Mouse (Mus musculus) layer of hippocampus, adult 2 months (tissue): ENCODE data around the gene Arih2. TPM values are rescaled to one million over a fixed set of nuclear protein-coding genes. Genes with fewer than 3 reads are reported as not detected.

Source experiments
- DNase-seq, 2 experiments: peaks; one replicate each; pipeline ENCODE4 v3.0.0; 2022; ENCODE audit warnings: low spot score in 2 of 2
- H3K27ac ChIP-seq: fragments of 200-600 bp; 2 replicates; pipeline ENCODE4 v1.8.1; 2022
- H3K4me3 ChIP-seq: fragments of 200-600 bp; 2 replicates; pipeline ENCODE4 v1.8.1; 2022; ENCODE audit warnings: mild to moderate bottlenecking
- CTCF ChIP-seq: fragments of 200-600 bp; conservative IDR thresholded peaks from 2 replicates; pipeline ENCODE4 v1.8.1; 2022; ENCODE audit warnings: antibody characterized with exemption, mild to moderate bottlenecking, moderate library complexity
- total RNA-seq, 2 experiments: library from RNA; stranded (reverse); gene quantifications; 2 replicates each; pipeline ENCODE4 v1.2.3; 2021

Arih2 gene
- total RNA-seq, 2 experiments from 2014 or later: 50.2 to 57.3 TPM

DNA sequence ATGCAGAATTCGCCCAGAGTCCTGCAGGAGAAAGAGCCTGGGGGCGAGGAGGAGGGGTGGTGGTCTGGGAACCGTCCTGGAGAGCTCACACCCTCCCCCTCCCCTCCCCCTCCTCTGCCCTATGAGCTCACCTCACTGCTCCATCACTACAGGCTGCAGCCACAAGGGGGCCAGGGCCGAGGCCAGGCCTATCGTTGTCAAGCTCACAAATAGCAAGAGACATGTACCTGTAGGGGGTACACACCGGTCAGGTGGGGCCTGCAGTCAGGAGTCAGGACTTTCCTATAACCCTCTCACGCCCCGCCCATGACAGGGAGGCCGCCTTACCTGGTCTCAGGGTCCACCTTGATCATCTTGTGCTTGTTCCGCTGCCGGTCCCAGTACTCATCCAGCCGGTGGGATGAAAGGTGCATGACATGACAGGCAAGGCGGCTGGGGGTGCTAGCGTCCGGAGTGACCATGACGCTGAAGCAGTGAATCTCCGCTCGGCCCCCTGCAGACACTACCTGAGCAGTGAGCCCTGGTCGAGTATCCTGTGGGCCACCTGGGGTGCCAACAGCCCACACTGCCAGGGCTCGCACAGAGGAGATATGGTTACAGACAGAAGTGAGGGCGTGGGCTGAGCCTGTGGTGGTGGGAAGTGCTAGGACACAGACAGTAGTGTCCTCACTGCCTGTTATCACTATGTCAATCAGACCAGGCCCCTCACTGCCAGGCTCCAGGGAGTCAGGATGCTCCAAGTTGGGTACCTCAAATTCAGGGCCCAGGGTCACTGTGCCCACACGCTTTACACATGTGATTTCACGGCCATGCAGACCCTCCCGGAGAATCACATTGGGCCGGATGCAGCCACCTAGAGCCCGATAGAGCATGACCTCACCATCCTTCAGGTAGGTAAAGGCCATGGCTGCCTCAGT is 75.2 kb downstream of the Arih2 start:
- DNase-seq: no peak
- Histone ChIP-seq H3K4me3 (no peak overlapping the region), H3K27ac (peak overlapping the region; percentile 23; the same call in 1 of the 2 replicates)
- peak; percentile 68 for TF ChIP-seq CTCF

DNA sequence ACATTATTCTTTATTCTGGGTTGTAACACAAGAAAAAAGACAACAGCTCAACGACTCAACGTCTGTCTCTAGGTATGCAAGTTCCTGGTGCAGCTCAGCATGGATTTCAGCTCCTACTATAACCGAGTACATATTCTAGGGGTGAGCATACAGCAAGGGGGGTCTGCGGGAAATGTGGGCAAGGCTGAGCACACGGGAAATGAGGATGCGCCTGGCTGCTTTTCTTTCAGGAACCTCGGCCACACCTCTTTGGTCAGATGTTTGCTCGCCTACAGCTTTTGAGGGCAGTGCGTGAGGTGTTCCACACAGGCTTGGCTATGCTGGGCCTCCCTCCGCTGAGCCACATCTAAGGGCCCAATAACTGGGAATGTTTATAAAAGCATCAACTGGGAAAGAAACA is 76.9 kb downstream of the Arih2 start:
- Histone ChIP-seq H3K4me3 (no peak overlapping the region), H3K27ac (no peak overlapping the region)
- no peak for DNase-seq
- no peak for TF ChIP-seq CTCF

DNA sequence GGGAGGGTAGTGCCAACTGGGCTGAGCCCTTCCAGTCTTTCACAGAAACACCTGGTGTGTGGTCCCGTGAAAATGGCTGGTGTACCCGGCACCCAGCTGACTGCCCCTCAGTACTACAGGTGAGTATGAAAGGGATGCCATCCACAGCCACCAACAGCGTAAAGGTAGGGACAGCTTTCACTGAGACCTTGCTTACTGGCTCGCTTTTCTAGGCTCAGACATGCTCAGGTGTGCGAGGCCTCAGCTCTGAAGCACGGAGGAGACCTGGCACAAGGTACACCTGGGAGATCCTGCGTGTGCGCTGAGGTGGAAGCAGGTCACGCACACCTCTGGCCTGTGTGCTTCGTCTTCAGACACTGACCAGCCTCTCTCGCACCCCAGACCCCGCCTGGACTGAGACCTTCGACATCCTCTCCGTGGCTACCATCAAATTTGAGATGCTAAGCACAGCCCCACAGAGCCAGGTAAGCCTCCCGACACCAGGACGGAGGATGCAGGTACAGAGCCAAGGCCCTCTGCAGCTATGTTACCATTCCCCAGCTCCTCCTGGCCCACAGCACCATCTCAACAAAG is 77.7 kb downstream of the Arih2 start:
- Histone ChIP-seq H3K4me3 (no peak overlapping the region), H3K27ac (no peak overlapping the region)
- no peak for TF ChIP-seq CTCF
- DNase-seq: no peak

DNA sequence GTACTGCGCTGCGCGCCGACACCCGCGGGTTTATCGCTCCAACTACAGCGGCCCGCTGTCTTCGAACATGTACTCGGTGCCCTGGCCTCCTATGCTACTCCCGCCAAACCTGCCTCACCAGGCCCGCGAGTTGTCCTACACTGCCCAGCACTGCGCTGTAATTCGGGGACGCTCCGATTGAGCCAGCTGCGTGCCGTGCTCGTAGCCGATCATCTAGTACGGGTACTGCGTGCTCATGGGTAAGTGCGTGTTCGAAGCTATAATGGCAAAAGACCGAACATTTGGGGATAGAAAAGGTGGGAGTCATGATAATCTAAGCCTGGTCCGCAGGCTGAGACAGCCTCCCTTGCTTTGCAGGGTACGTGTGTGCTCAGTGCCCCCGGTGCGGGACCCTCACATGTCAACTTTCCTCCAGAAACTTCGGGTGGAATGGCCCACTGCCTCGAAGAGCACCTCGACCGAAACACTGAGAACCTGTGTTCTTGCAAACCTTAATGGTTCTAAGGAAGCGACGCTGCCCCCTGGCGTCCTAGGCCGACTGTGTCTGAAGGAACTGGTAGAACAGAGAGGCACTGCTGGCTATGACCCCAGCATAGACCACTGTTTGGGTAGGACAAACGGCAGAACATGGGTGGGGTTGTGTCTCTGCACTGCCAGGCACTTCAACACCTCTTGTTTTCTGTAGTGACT is 78.8 kb downstream of the Arih2 start:
- peak overlapping the region; percentile 93 for H3K27ac ChIP-seq
- H3K4me3 ChIP-seq: peak overlapping the region; percentile 79
- TF ChIP-seq CTCF: peak; percentile 83
- DNase-seq: peak; percentile 70 to 78

DNA sequence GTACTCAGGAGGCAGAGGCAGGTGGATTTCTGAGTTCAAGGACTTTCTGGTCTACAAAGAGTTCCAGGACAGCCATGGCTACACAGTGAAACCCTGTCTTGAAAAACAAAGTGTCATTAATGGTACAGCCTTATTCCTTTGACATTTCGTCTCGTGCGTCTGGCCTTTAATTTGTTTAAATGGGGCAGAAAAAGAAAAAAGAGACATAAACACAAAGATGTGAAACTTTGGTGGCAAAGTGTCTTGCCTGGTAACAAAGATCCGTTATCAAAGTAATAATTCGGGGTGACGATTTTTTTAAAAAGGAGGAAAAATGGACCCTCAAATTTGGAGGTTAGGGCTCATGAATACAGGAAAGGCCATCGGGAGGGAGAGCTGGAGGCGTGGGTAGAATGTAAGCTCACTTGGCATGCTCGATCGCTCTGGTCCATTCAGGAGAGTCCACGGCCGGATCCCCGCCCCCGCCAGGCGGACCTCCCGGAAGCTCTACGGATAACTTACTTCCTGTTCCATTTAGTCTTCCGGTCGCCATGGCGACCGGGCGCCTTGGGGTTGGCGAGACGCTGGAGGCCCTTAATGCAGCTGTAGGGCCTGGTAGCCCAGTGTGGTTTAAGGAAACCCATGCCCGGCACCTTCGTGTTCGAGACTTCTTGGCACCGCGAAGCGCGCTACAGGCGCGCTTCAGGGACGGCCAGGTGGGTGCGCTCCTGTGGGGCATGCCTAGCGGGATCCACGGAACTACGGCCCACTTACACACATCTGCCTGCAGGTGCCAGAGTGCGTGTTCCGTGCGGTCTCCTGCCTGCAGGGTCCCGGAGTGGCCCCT is 79.6 kb downstream of the Arih2 start, which contains the start of gene Dalrd3:
Gene Dalrd3 (plus strand): TSS at position 506 of the 826 bp plus-strand sequence.
- DNase-seq: peak; percentile 85 to 92
- Histone ChIP-seq H3K27ac (peak within 1 kb of the TSS; percentile 93), H3K4me3 (peak within 1 kb of the TSS; percentile 79)
- TF ChIP-seq CTCF: no peak

DNA sequence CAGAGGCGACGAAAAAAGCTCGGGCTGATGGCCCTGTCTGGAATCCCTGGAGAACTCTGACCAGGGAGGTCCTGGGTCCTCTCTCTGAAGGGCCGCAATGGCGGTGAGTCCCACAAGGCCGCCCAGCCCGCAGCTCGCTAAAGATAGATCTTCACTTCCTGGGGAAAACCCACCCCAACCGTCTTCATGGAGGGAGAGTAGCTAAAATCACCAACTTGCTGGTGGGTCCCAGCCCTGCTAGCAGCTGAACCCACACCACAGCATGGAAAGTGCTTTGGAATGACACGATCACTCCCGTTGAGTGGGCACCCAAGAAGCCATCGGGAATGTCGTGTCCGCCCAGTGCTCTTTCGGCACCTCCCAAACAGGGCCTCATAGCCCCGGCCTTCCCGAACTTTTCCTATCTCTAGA is 80.7 kb downstream of the Arih2 start:
- no peak for DNase-seq
- H3K27ac ChIP-seq: peak overlapping the region; percentile 23; the same call in 1 of the 2 replicates
- H3K4me3 ChIP-seq: peak overlapping the region; percentile 69
- no peak for TF ChIP-seq CTCF

DNA sequence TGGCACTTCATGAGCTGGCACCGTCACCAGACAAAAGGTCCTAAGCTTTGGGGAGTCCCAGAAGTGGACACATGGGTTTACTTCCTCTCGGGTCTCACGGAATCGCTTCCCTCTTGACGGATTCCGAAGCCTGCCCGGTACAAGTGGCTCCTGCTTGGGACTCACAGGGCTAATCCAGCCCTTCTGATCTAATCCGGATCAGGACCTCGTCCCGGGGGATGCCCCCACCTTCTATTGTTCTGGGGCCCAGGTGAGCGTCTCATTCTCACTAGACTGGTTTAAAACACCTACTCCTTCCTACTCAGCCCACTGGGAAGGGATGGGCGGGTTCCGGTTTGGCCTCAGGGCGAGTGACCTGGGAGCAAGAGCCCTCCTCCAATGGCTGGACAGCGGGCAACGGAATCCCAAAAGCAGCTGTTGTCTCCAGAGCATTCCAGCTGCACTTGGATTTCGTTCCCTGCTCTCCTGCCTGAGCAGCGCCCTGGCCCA is 81.2 kb downstream of the Arih2 start:
- no peak for DNase-seq
- H3K27ac ChIP-seq: peak overlapping the region; percentile 100
- H3K4me3 ChIP-seq: peak overlapping the region; percentile 69
- no peak for TF ChIP-seq CTCF

DNA sequence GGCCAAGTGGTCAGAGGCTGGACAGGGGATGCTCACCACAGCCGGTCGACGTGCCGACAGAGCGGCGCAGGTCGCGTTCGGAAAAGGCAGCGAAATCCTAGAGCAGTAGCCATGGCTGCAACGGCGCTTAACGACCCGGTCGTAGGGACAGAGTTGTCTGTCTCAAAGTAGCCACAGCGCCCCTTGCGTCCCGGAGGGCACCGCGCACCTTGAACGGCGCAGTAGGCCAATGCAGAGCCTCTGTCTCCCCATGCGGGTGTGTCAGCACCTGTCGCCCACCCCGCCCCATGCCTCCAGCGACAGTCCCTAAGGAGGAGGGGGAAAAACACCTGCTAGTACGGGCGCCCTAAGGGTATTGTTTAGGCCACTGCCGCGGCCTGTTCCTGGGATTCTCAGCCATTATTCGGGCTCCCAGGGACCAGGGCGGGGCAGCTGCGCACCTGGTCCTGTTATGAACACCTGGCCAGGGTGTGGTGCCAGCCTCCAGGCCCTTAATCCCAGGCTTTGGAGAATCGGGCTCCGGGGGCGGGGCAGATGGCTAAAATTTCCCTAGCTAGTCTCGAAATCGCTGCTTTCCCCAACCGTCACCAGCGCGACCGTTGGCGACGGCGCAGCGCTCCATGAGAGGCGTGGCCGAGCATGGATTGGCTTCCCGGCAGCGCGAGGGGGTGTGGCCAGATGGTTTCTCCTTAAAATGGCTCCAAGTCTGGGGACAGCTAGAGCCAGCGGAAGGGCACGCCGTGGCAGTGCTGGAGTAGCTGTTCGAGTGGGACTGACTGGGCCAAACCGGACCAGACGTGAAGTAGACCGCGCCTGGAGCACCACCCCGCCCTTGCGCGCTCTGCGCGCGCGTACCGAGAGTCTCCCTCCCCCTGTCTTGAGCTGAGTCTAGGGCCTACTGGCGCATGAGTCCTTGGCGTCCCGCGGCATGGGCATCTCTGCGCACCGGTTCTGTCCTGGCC is 82.1 kb downstream of the Arih2 start, which contains the start of gene Ndufaf3:
Gene Ndufaf3 (minus strand): TSS at position 620 of the 962 bp plus-strand sequence.
- peak; percentile 95 to 98 for DNase-seq
- peak; percentile 96 for TF ChIP-seq CTCF
- Histone ChIP-seq H3K27ac (peak within 1 kb of the TSS; percentile 100), H3K4me3 (peak within 1 kb of the TSS; percentile 69)

DNA sequence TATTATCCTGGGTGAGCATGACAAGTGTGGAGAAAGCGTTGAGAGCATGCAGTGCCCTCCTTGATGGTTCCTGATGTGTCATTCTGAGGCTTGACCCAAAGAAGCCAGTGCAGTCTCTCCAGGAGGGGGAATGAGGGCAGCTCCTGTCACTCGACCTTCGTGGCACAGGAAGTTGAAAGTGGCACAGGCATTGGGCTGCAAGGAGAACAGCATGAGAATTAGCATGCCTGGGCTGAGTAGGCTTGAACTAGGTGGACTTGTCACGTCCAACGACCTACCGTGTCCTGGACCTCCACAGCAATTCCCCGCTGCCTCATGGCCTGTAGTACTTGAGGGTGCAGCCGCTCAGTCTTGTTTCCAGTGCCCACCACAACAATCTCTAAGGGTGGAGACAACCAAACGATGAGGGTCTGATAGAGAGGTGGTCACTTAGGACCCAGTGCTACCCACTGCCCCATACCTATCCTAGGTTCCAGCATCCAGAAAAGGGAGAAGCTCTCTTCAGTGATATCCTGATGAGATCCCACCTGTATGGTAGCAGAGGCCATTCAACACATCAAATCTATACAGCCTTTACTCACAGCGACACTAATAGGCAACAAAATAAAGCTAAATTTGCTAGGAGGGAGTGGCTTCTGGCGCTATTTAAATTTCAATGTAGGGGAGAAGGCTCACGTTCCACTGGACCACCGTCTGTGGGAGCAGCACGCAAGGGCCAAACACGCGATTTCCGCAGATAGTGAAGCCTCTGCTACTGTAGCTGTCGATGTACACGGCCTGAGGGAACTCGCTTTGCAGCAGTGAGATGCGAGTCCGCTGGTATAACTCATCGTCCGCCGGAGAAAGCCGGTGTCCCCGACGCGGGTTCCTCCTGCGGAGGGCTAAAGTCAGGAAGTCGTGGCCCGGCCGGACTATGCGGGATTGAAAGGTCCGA is 83.0 kb downstream of the Arih2 start:
- Histone ChIP-seq H3K4me3 (peak overlapping the region; percentile 69), H3K27ac (peak overlapping the region; percentile 100)
- no peak for DNase-seq
- no peak for TF ChIP-seq CTCF

DNA sequence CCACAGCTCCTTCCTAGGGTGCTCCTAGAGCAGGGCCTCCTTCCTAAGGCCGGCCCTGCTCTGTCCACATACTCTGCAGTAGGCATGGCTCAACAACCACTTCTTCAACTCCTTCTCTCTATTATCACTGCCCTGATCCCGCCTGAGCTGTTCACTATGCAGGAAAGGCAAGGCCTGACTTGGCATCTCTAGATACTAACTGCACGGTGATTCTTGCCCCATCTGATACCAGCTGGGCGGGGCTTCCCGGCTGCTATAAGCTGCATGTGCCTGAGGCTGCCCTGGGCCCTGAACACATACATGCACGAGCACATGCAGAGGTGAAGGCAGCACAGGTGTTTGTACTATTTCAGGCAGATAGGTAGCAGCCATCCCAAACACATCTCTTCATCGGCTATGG is 85.1 kb downstream of the Arih2 start:
- Histone ChIP-seq H3K27ac (no peak overlapping the region), H3K4me3 (no peak overlapping the region)
- DNase-seq: no peak
- no peak for TF ChIP-seq CTCF
